ENCODE assay signal across 11 mouse cellular contexts in genomic region chr13:63929917-63930515, GRCm38 (mm10).
DNase-seq lines count a peak whose midpoint lies in the region; ATAC-seq and TF ChIP-seq lines count a peak whose summit lies in the region.
"Had no signal": no experiment of that assay in that cellular context is flagged by ENCODE, and none has a peak within 500 bp of the region (broad histone marks: within the 10 kb centered on the region; RNA-seq: fewer than 3 reads in every experiment).

No protein-coding gene starts in this region.

- H3K27me3 ChIP-seq in kidney, postnatal 0 days (ENCODE audit: insufficient read depth, low read length), result no peaks in the 10 kb centered on the region
- H3K27me3 ChIP-seq in kidney, adult 2 months (replicated peaks; ENCODE audit: control insufficient read depth, insufficient read depth, low read length), result no peaks in the 10 kb centered on the region
- no peaks in the 10 kb centered on the region for H3K27me3 ChIP-seq in neural tube, embryonic 14.5 days (ENCODE audit: control insufficient read depth, insufficient read depth, low read length)
- no peaks in the 10 kb centered on the region for H3K27me3 ChIP-seq in neural tube, embryonic 15.5 days (replicated peaks)
- H3K27me3 ChIP-seq in embryonic facial prominence, embryonic 12.5 days, result no peaks in the 10 kb centered on the region
- H3K27me3 ChIP-seq: liver, embryonic 13.5 days had no signal

- WGBS in kidney, postnatal 0 days, result 58% methylated on average over 5 of the region's 5 CpGs
- 74% methylated on average over 5 of the region's 5 CpGs for WGBS in kidney, adult 2 months
- 49% methylated on average over 5 of the region's 5 CpGs for WGBS in neural tube, embryonic 14.5 days
- 49% methylated on average over 5 of the region's 5 CpGs for WGBS in neural tube, embryonic 15.5 days
- WGBS in embryonic facial prominence, embryonic 12.5 days, result 65% methylated on average over 5 of the region's 5 CpGs

- no peak for DNase-seq in kidney, postnatal 0 days (ENCODE audit: low spot score)
- no peak for DNase-seq in kidney, adult 2 months
- DNase-seq in retina, embryonic 14.5 days (ENCODE audit: low spot score), result no peak
- DNase-seq in thymus, adult 18-20 months, result no peak
- DNase-seq: gastrocnemius, postnatal 36 days; liver, embryonic 13.5 days; spleen, adult 18-20 months; thymus, postnatal 36 days had no signal

- H3K9me3 ChIP-seq in kidney, postnatal 0 days (replicated peaks; ENCODE audit: low read length), result no peaks in the 10 kb centered on the region
- no peaks in the 10 kb centered on the region for H3K9me3 ChIP-seq in neural tube, embryonic 14.5 days (ENCODE audit: control insufficient read depth, low read length)
- H3K9me3 ChIP-seq in neural tube, embryonic 15.5 days (replicated peaks), result no peaks in the 10 kb centered on the region
- H3K9me3 ChIP-seq in embryonic facial prominence, embryonic 12.5 days, result no peaks in the 10 kb centered on the region
- H3K9me3 ChIP-seq: liver, embryonic 13.5 days had no signal

- no peak for ATAC-seq in kidney, postnatal 0 days (replicated peaks; ENCODE audit: low FRiP score, low read depth)
- ATAC-seq in neural tube, embryonic 14.5 days (ENCODE audit: low read depth), result peak; percentile 47; the same call in 1 of the 2 replicates
- no peak for ATAC-seq in neural tube, embryonic 15.5 days (ENCODE audit: low FRiP score)
- ATAC-seq in embryonic facial prominence, embryonic 12.5 days (ENCODE audit: insufficient number of reproducible peaks, insufficient read depth, low FRiP score, low TSS enrichment), result no peak

- no peak overlapping the region for H3K9ac ChIP-seq in kidney, postnatal 0 days (ENCODE audit: low read depth, low read length)
- no peak overlapping the region for H3K9ac ChIP-seq in neural tube, embryonic 14.5 days (replicated peaks; ENCODE audit: low read depth, low read length)
- no peak overlapping the region for H3K9ac ChIP-seq in neural tube, embryonic 15.5 days (replicated peaks)
- no peak overlapping the region for H3K9ac ChIP-seq in embryonic facial prominence, embryonic 12.5 days
- H3K9ac ChIP-seq: liver, embryonic 13.5 days had no signal

- peak overlapping the region; percentile 42; the same call in 1 of the 2 replicates for H3K27ac ChIP-seq in kidney, postnatal 0 days
- H3K27ac ChIP-seq in kidney, adult 2 months (ENCODE audit: insufficient read depth, low read depth, low read length), result no peak overlapping the region
- H3K27ac ChIP-seq in neural tube, embryonic 14.5 days (ENCODE audit: low read depth, low read length), result no peak overlapping the region
- H3K27ac ChIP-seq in neural tube, embryonic 15.5 days (replicated peaks), result no peak overlapping the region
- H3K27ac ChIP-seq in embryonic facial prominence, embryonic 12.5 days, result peak overlapping the region; percentile 30; the same call in 1 of the 2 replicates
- H3K27ac ChIP-seq: liver, embryonic 13.5 days had no signal

- no peak overlapping the region for H3K4me2 ChIP-seq in kidney, postnatal 0 days (ENCODE audit: low read length)
- H3K4me2 ChIP-seq in neural tube, embryonic 14.5 days (ENCODE audit: low read depth, low read length), result no peak overlapping the region
- no peak overlapping the region for H3K4me2 ChIP-seq in neural tube, embryonic 15.5 days
- no peak overlapping the region for H3K4me2 ChIP-seq in embryonic facial prominence, embryonic 12.5 days (replicated peaks)
- H3K4me2 ChIP-seq: liver, embryonic 13.5 days had no signal

- TF ChIP-seq POLR2A in kidney, adult 2 months (IDR thresholded peaks at IDR 0.05; ENCODE audit: low read depth, low read length), result no peak

- peaks cover 8% of the 10 kb centered on the region; the same call in 1 of the 2 replicates for H3K4me1 ChIP-seq in kidney, postnatal 0 days (replicated peaks; ENCODE audit: insufficient read depth, low read length)
- H3K4me1 ChIP-seq in kidney, adult 2 months (ENCODE audit: control insufficient read depth, insufficient read depth, low read length), result no peaks in the 10 kb centered on the region; the same call in 1 of the 2 replicates
- H3K4me1 ChIP-seq in neural tube, embryonic 14.5 days (ENCODE audit: control insufficient read depth, insufficient read depth, low read length), result no peaks in the 10 kb centered on the region; the same call in 1 of the 2 replicates
- peaks cover 19% of the 10 kb centered on the region for H3K4me1 ChIP-seq in neural tube, embryonic 15.5 days
- peaks cover 13% of the 10 kb centered on the region for H3K4me1 ChIP-seq in embryonic facial prominence, embryonic 12.5 days

- TF ChIP-seq CTCF in kidney, postnatal 0 days (IDR thresholded peaks at IDR 0.05; ENCODE audit: low read depth), result no peak
- TF ChIP-seq CTCF in kidney, adult 2 months (conservative IDR thresholded peaks at IDR 0.05; ENCODE audit: insufficient read depth, insufficient read length, low read depth, low read length), result no peak

- H3K4me3 ChIP-seq in kidney, postnatal 0 days (replicated peaks; ENCODE audit: low read depth, low read length), result no peak overlapping the region
- H3K4me3 ChIP-seq in kidney, adult 2 months (ENCODE audit: insufficient read depth, low read depth, low read length), result no peak overlapping the region
- H3K4me3 ChIP-seq in neural tube, embryonic 14.5 days (ENCODE audit: low read depth, low read length), result no peak overlapping the region
- H3K4me3 ChIP-seq in neural tube, embryonic 15.5 days (replicated peaks), result no peak overlapping the region
- no peak overlapping the region for H3K4me3 ChIP-seq in embryonic facial prominence, embryonic 12.5 days
- H3K4me3 ChIP-seq: liver, embryonic 13.5 days had no signal

- no peaks in the 10 kb centered on the region for H3K36me3 ChIP-seq in kidney, postnatal 0 days (ENCODE audit: insufficient read depth, low read length)
- no peaks in the 10 kb centered on the region for H3K36me3 ChIP-seq in kidney, adult 2 months (ENCODE audit: control insufficient read depth, insufficient read depth, low read length)
- no peaks in the 10 kb centered on the region for H3K36me3 ChIP-seq in neural tube, embryonic 14.5 days (ENCODE audit: control insufficient read depth, insufficient read depth, low read length)
- H3K36me3 ChIP-seq in neural tube, embryonic 15.5 days, result no peaks in the 10 kb centered on the region
- no peaks in the 10 kb centered on the region for H3K36me3 ChIP-seq in embryonic facial prominence, embryonic 12.5 days
- H3K36me3 ChIP-seq: liver, embryonic 13.5 days had no signal

Comparison
In these comparisons a context has a peak if more than half of its experiments do, and no peak if none do; other contexts are left out.
1. H3K27ac ChIP-seq: peak in kidney, postnatal 0 days (single experiment) and embryonic facial prominence, embryonic 12.5 days (single experiment); none in kidney, adult 2 months (single experiment), neural tube, embryonic 14.5 days (single experiment) and neural tube, embryonic 15.5 days (single experiment).